Mouse (Mus musculus): ENCODE measurements around the gene Sept4. TPM values are rescaled to one million over a fixed set of nuclear protein-coding genes. Genes with fewer than 3 reads are reported as not detected.

The Sept4 gene
- polyA plus RNA-seq, 1 experiment = 0.09 TPM

DNA sequence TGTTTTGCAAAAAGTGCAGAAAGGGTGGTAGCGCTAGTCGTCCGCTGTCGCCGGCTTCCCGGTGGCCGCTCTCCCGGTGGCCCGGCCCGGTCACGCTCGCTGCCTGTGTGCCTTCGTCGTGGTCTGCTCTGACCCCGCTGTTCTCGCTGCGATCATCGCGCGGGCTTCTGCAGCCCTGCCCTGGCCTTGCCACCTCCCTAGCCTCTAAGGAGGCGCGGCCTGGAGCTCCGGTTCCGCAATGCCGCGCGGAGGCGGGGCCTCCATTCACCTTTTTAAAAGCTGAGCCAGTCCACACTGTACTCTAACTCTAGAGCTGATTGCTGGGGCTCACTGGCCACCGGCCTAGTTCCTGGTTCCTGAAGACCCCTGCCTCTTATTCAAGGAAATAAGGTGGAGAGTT is 70.5 kb downstream of the Sept4 start:
- Histone ChIP-seq H3K9me3 (ENCODE audit: control insufficient read depth, low read length) (no peaks in the 10 kb centered on the region), H3K4me3 (replicated peaks) (peak overlapping the region; percentile 64), H3K36me3 (ENCODE audit: control insufficient read depth) (no peaks in the 10 kb centered on the region), H3K27me3 (ENCODE audit: control insufficient read depth) (no peaks in the 10 kb centered on the region), H3K4me1 (ENCODE audit: control insufficient read depth) (peaks cover 12% of the 10 kb centered on the region)
- TF ChIP-seq GATA1 (IDR thresholded peaks at IDR 0.05; ENCODE audit: low read length) = no peak
- no peak for TF ChIP-seq TAL1 (IDR thresholded peaks at IDR 0.05; ENCODE audit: low read length)

Other genes starting within 250 kb of the Sept4 start
- 0.30 and 0.32 TPM in 2 replicates for gene Ppm1e, start 209.9 kb upstream of the Sept4 start, polyA plus RNA-seq (2012)
- gene Rad51c, start 163.9 kb upstream of the Sept4 start, polyA plus RNA-seq (2012) = 0.73 and 0.96 TPM in 2 replicates
- not detected in 2 replicates for gene Tex14, start 163.8 kb upstream of the Sept4 start, polyA plus RNA-seq (2012)
- gene Gm11492, start 2.2 kb upstream of the Sept4 start, polyA plus RNA-seq (2012) = not detected in 2 replicates
- 0.20 and 0.53 TPM in 2 replicates for gene Mtmr4, start 23.3 kb downstream of the Sept4 start, polyA plus RNA-seq (2012)
- gene Hsf5, start 48.3 kb downstream of the Sept4 start, polyA plus RNA-seq (2012) = not detected in 2 replicates
- 0.08 and 0.64 TPM in 2 replicates for gene Rnf43, start 93.8 kb downstream of the Sept4 start, polyA plus RNA-seq (2012)
- gene Supt4a, start 168.6 kb downstream of the Sept4 start, polyA plus RNA-seq (2012) = 4.3 and 5.5 TPM in 2 replicates
- gene Tspoap1, start 191.6 kb downstream of the Sept4 start, polyA plus RNA-seq (2012) = 0.47 and 0.71 TPM in 2 replicates
- 3.6 and 4.5 TPM in 2 replicates for gene Mpo, start 224.7 kb downstream of the Sept4 start, polyA plus RNA-seq (2012)

All from erythroblast, embryonic 14.5 days (primary cell).